9 mouse cellular contexts compared by ENCODE assay signal in genomic region chr11:5886187-5886586, GRCm38 (mm10). TPM values are rescaled to one million over a fixed set of nuclear protein-coding genes. Genes with fewer than 3 reads are reported as not detected.
A peak's percentile ranks its signal among the peaks of the same experiment; 100 is the strongest.
DNase-seq lines count a peak whose midpoint lies in the region; ATAC-seq and TF ChIP-seq lines count a peak whose summit lies in the region.
"Had no signal": no experiment of that assay in that cellular context is flagged by ENCODE, and none has a peak within 500 bp of the region (broad histone marks: within the 10 kb centered on the region; RNA-seq: fewer than 3 reads in every experiment).

No protein-coding gene starts in this region.

- WGBS in forebrain, embryonic 16.5 days: 19% methylated on average over 9 of the region's 9 CpGs
- 16% methylated on average over 9 of the region's 9 CpGs for WGBS in kidney, postnatal 0 days
- 14% methylated on average over 9 of the region's 9 CpGs for WGBS in lung, adult 2 months

- peak; percentile 65 to 78 for DNase-seq in cerebellum, adult 18-20 months
- no peak for DNase-seq in cerebellum, adult 9-11 months
- DNase-seq in B cell, adult 2 months: peak; percentile 69 to 73
- peak; percentile 80 for DNase-seq in brain, embryonic 14.5 days (ENCODE audit: low read depth)
- peak; percentile 89 for DNase-seq in kidney, postnatal 0 days (ENCODE audit: low spot score)
- peak; percentile 53 for DNase-seq in lung, adult 2 months
- DNase-seq in retina, postnatal 1 day: peak; percentile 87

- no peak overlapping the region for H3K9ac ChIP-seq in forebrain, embryonic 16.5 days (replicated peaks; ENCODE audit: low read depth, low read length)
- H3K9ac ChIP-seq in kidney, postnatal 0 days (ENCODE audit: low read depth, low read length): no peak overlapping the region
- H3K9ac ChIP-seq: liver, embryonic 15.5 days had no signal

- H3K27me3 ChIP-seq in forebrain, embryonic 16.5 days (replicated peaks; ENCODE audit: control insufficient read depth, insufficient read depth, low read length): no peaks in the 10 kb centered on the region
- no peaks in the 10 kb centered on the region for H3K27me3 ChIP-seq in kidney, postnatal 0 days (ENCODE audit: insufficient read depth, low read length)

- no peak overlapping the region for H3K4me3 ChIP-seq in forebrain, embryonic 16.5 days (replicated peaks; ENCODE audit: low read length)
- H3K4me3 ChIP-seq in kidney, postnatal 0 days (replicated peaks; ENCODE audit: low read depth, low read length): no peak overlapping the region
- H3K4me3 ChIP-seq in lung, adult 2 months (replicated peaks; ENCODE audit: extremely low read depth, low read depth, low read length): no peak overlapping the region
- H3K4me3 ChIP-seq: liver, embryonic 15.5 days had no signal

- peak; percentile 81 for TF ChIP-seq CTCF in brain, embryonic 14.5 days (IDR thresholded peaks at IDR 0.05; ENCODE audit: borderline replicate concordance, extremely low read depth, insufficient read depth, insufficient read length)
- TF ChIP-seq CTCF in kidney, postnatal 0 days (IDR thresholded peaks at IDR 0.05; ENCODE audit: low read depth): peak; percentile 95
- TF ChIP-seq CTCF in lung, adult 2 months (IDR thresholded peaks at IDR 0.05; ENCODE audit: insufficient read depth, low read length): peak; percentile 59

- H3K4me2 ChIP-seq in forebrain, embryonic 16.5 days (ENCODE audit: low read length): no peak overlapping the region
- H3K4me2 ChIP-seq in kidney, postnatal 0 days (ENCODE audit: low read length): no peak overlapping the region
- H3K4me2 ChIP-seq: liver, embryonic 15.5 days had no signal

- no peaks in the 10 kb centered on the region for H3K9me3 ChIP-seq in forebrain, embryonic 16.5 days (ENCODE audit: control insufficient read depth, low read length)
- H3K9me3 ChIP-seq in kidney, postnatal 0 days (replicated peaks; ENCODE audit: low read length): no peaks in the 10 kb centered on the region
- H3K9me3 ChIP-seq: liver, embryonic 15.5 days had no signal

- ATAC-seq in forebrain, embryonic 16.5 days: peak; percentile 50
- ATAC-seq in kidney, postnatal 0 days (replicated peaks; ENCODE audit: low FRiP score, low read depth): no peak

- TF ChIP-seq POLR2A in brain, embryonic 14.5 days (IDR thresholded peaks at IDR 0.05; ENCODE audit: borderline replicate concordance, extremely low read depth, insufficient read depth, insufficient read length, poor library complexity, severe bottlenecking): no peak
- TF ChIP-seq POLR2A in lung, adult 2 months (IDR thresholded peaks at IDR 0.05; ENCODE audit: borderline replicate concordance, extremely low read depth, low read depth, low read length): no peak

- H3K4me1 ChIP-seq in forebrain, embryonic 16.5 days (replicated peaks; ENCODE audit: control insufficient read depth, insufficient read depth, low read length): peaks cover 10% of the 10 kb centered on the region
- no peaks in the 10 kb centered on the region; the same call in 1 of the 2 replicates for H3K4me1 ChIP-seq in kidney, postnatal 0 days (replicated peaks; ENCODE audit: insufficient read depth, low read length)
- H3K4me1 ChIP-seq in lung, adult 2 months (ENCODE audit: control insufficient read depth, insufficient read depth, low read length): no peaks in the 10 kb centered on the region

- H3K27ac ChIP-seq in forebrain, embryonic 16.5 days (ENCODE audit: low read length): no peak overlapping the region
- no peak overlapping the region for H3K27ac ChIP-seq in kidney, postnatal 0 days
- H3K27ac ChIP-seq: liver, embryonic 15.5 days had no signal

- H3K36me3 ChIP-seq in forebrain, embryonic 16.5 days (ENCODE audit: control insufficient read depth, insufficient read depth): no peaks in the 10 kb centered on the region
- no peaks in the 10 kb centered on the region for H3K36me3 ChIP-seq in kidney, postnatal 0 days (ENCODE audit: insufficient read depth, low read length)
- H3K36me3 ChIP-seq: liver, embryonic 15.5 days had no signal

RNA-seq across cellular contexts. Expression of gene Pold2, which starts 8.1 kb away (rescaled TPM):
- polyA plus RNA-seq in brain, embryonic 14.5 days (2012; rRNA removed): 78.0 and 126 TPM in 2 replicates
- polyA plus RNA-seq in forebrain, embryonic 16.5 days (2015; fragmentation: Nextera tagmentation; extraction: Ambion mirVana): 72.1 and 75.8 TPM in 2 replicates
- polyA plus RNA-seq in kidney, postnatal 0 days (2015; fragmentation: Nextera tagmentation; extraction: Ambion mirVana): 74.4 and 82.6 TPM in 2 replicates
- 80.3 and 102 TPM in 2 replicates for polyA plus RNA-seq in lung, adult 2 months (2012; rRNA removed)

RNA-seq across cellular contexts. Expression of gene Myl7, which starts 12.4 kb away (rescaled TPM):
- 0.29 and 0.38 TPM in 2 replicates for polyA plus RNA-seq in brain, embryonic 14.5 days (2012; rRNA removed)
- polyA plus RNA-seq in forebrain, embryonic 16.5 days (2015; fragmentation: Nextera tagmentation; extraction: Ambion mirVana): not detected in 2 replicates
- 1.6 and 1.9 TPM in 2 replicates for polyA plus RNA-seq in kidney, postnatal 0 days (2015; fragmentation: Nextera tagmentation; extraction: Ambion mirVana)
- 185 and 203 TPM in 2 replicates for polyA plus RNA-seq in lung, adult 2 months (2012; rRNA removed)

RNA-seq across cellular contexts. Expression of gene Aebp1, which starts 24.4 kb away (rescaled TPM):
- polyA plus RNA-seq in brain, embryonic 14.5 days (2012; rRNA removed): 6.6 and 18.7 TPM in 2 replicates
- 12.6 and 18.5 TPM in 2 replicates for polyA plus RNA-seq in forebrain, embryonic 16.5 days (2015; fragmentation: Nextera tagmentation; extraction: Ambion mirVana)
- polyA plus RNA-seq in kidney, postnatal 0 days (2015; fragmentation: Nextera tagmentation; extraction: Ambion mirVana): 33.9 and 38.6 TPM in 2 replicates
- polyA plus RNA-seq in lung, adult 2 months (2012; rRNA removed): 79.4 and 84.8 TPM in 2 replicates

RNA-seq across cellular contexts. Expression of gene Polm, which starts 48.4 kb away (rescaled TPM):
- polyA plus RNA-seq in brain, embryonic 14.5 days (2012; rRNA removed): 18.9 and 24.5 TPM in 2 replicates
- polyA plus RNA-seq in forebrain, embryonic 16.5 days (2015; fragmentation: Nextera tagmentation; extraction: Ambion mirVana): 8.7 and 8.8 TPM in 2 replicates
- 7.8 and 8.7 TPM in 2 replicates for polyA plus RNA-seq in kidney, postnatal 0 days (2015; fragmentation: Nextera tagmentation; extraction: Ambion mirVana)
- polyA plus RNA-seq in lung, adult 2 months (2012; rRNA removed): 28.1 and 34.2 TPM in 2 replicates

Comparison
In these comparisons a context has a peak if more than half of its experiments do, and no peak if none do; other contexts are left out.
1. RNA of gene Myl7, which starts 12.4 kb away (polyA plus RNA-seq): 185 to 203 TPM in lung, adult 2 months; 1.6 to 1.9 TPM in kidney, postnatal 0 days, 0.29 to 0.38 TPM in brain, embryonic 14.5 days and not detected in forebrain, embryonic 16.5 days; every median in the first group is over 10 times any median in the second.
2. Peak in every context shown above with its lines, with median percentiles within 50 percentile points of each other: CTCF ChIP-seq.